Mouse (Mus musculus) liver, embryonic 14.5 days (tissue): ENCODE measurements around the gene Ccdc117.

ENCODE experiments used
- CTCF ChIP-seq: IDR thresholded peaks from 2 replicates; pipeline ENCODE4 v1.5.1; 2016; ENCODE audit warnings: antibody characterized with exemption, low read depth, control low read depth
- EP300 ChIP-seq: IDR thresholded peaks from 2 replicates; pipeline ENCODE4 v1.6.1; 2016; ENCODE audit warnings: antibody characterized with exemption, low read depth

- TF ChIP-seq CTCF: no peak
- TF ChIP-seq EP300: no peak
Measured at GRCm38 (mm10) chr11:5516151-5516550, 25.8 kb downstream of the Ccdc117 start.
